Mouse (Mus musculus): ENCODE data around the gene Mcoln3. TPM values are rescaled to one million over a fixed set of nuclear protein-coding genes. Genes with fewer than 3 reads are reported as not detected.

Gene Mcoln3
- polyA plus RNA-seq, 1 experiment from 2014 or later, result 2.5 TPM

GRCm38 (mm10) chr3:146135417-146135816, 18.2 kb downstream of the Mcoln3 start:
- ATAC-seq (ENCODE audit: low FRiP score, low read depth), result no peak
- Histone ChIP-seq H3K9ac (replicated peaks) (no peak overlapping the region), H3K27ac (replicated peaks) (no peak overlapping the region), H3K4me3 (no peak overlapping the region), H3K9me3 (no peaks in the 10 kb centered on the region), H3K27me3 (no peaks in the 10 kb centered on the region), H3K36me3 (no peaks in the 10 kb centered on the region), H3K4me2 (replicated peaks) (no peak overlapping the region), H3K4me1 (no peaks in the 10 kb centered on the region)
- WGBS, result 89% methylated on average over 2 of the region's 2 CpGs

GRCm38 (mm10) chr3:146136422-146136821, 19.2 kb downstream of the Mcoln3 start:
- Histone ChIP-seq H3K4me1 (no peaks in the 10 kb centered on the region), H3K27me3 (no peaks in the 10 kb centered on the region), H3K9ac (replicated peaks) (no peak overlapping the region), H3K27ac (replicated peaks) (no peak overlapping the region), H3K36me3 (no peaks in the 10 kb centered on the region), H3K4me3 (no peak overlapping the region), H3K4me2 (replicated peaks) (no peak overlapping the region), H3K9me3 (no peaks in the 10 kb centered on the region)
- ATAC-seq (ENCODE audit: low FRiP score, low read depth), result 0 out of 2 replicates have a peak, but pooled peaks have one; percentile 16
- WGBS, result 39% methylated on average over 10 of the region's 10 CpGs

- H3K4me1 ChIP-seq, result no peaks in the 10 kb centered on the region
- H3K9ac ChIP-seq (replicated peaks), result no peak overlapping the region
- ATAC-seq (ENCODE audit: low FRiP score, low read depth), result no peak
- H3K27ac ChIP-seq (replicated peaks), result no peak overlapping the region
- no peak overlapping the region for H3K4me3 ChIP-seq
- WGBS, result 94% methylated on average over 7 of the region's 7 CpGs
- H3K9me3 ChIP-seq, result no peaks in the 10 kb centered on the region
- H3K36me3 ChIP-seq, result no peaks in the 10 kb centered on the region
- no peak overlapping the region for H3K4me2 ChIP-seq (replicated peaks)
- no peaks in the 10 kb centered on the region for H3K27me3 ChIP-seq
These were observed 23.0 kb downstream of the Mcoln3 start for GRCm38 (mm10) chr3:146140276-146140675.

- Histone ChIP-seq H3K9ac (replicated peaks) (no peak overlapping the region), H3K4me3 (no peak overlapping the region), H3K9me3 (no peaks in the 10 kb centered on the region), H3K4me2 (replicated peaks) (no peak overlapping the region), H3K4me1 (no peaks in the 10 kb centered on the region), H3K27me3 (peaks cover 3% of the 10 kb centered on the region; the same call in 1 of the 2 replicates), H3K36me3 (no peaks in the 10 kb centered on the region), H3K27ac (replicated peaks) (no peak overlapping the region)
- ATAC-seq (ENCODE audit: low FRiP score, low read depth), result no peak
- 83% methylated on average over 7 of the region's 7 CpGs for WGBS
These were observed 25.3 kb downstream of the Mcoln3 start for GRCm38 (mm10) chr3:146142523-146142922.

- H3K9me3 ChIP-seq, result no peaks in the 10 kb centered on the region
- peaks cover 9% of the 10 kb centered on the region for H3K4me1 ChIP-seq
- peaks cover 26% of the 10 kb centered on the region for H3K27me3 ChIP-seq
- ATAC-seq (ENCODE audit: low FRiP score, low read depth), result no peak
- no peak overlapping the region for H3K4me3 ChIP-seq
- H3K4me2 ChIP-seq (replicated peaks), result no peak overlapping the region
- no peak overlapping the region for H3K9ac ChIP-seq (replicated peaks)
- H3K27ac ChIP-seq (replicated peaks), result no peak overlapping the region
- WGBS, result 58% methylated on average over 5 of the region's 5 CpGs
- H3K36me3 ChIP-seq, result no peaks in the 10 kb centered on the region
These were observed 28.3 kb downstream of the Mcoln3 start for GRCm38 (mm10) chr3:146145501-146145900.

- H3K4me3 ChIP-seq, result no peak overlapping the region
- no peak overlapping the region for H3K9ac ChIP-seq (replicated peaks)
- no peak overlapping the region for H3K27ac ChIP-seq (replicated peaks)
- H3K4me1 ChIP-seq, result peaks cover 11% of the 10 kb centered on the region
- peaks cover 32% of the 10 kb centered on the region for H3K27me3 ChIP-seq
- no peak overlapping the region for H3K4me2 ChIP-seq (replicated peaks)
- no peaks in the 10 kb centered on the region for H3K9me3 ChIP-seq
- 78% methylated on average over 5 of the region's 5 CpGs for WGBS
- no peak for ATAC-seq (ENCODE audit: low FRiP score, low read depth)
- H3K36me3 ChIP-seq, result no peaks in the 10 kb centered on the region
These were observed 28.9 kb downstream of the Mcoln3 start for GRCm38 (mm10) chr3:146146131-146146530.

- Histone ChIP-seq H3K9me3 (no peaks in the 10 kb centered on the region), H3K9ac (replicated peaks) (peak within 1 kb of the TSS; percentile 56), H3K27me3 (peaks cover 53% of the 10 kb centered on the region), H3K4me3 (peak within 1 kb of the TSS; percentile 44), H3K4me2 (replicated peaks) (peak within 1 kb of the TSS; percentile 82), H3K27ac (replicated peaks) (no peak within 1 kb of the TSS), H3K4me1 (peaks cover 15% of the 10 kb centered on the region), H3K36me3 (no peaks in the 10 kb centered on the region)
- peak; percentile 55; the same call in 1 of the 2 replicates for ATAC-seq (ENCODE audit: low FRiP score, low read depth)
- 12% methylated on average over 31 of the region's 34 CpGs for WGBS
These were observed 32.2 kb downstream of the Mcoln3 start, which contains the start of gene Mcoln2 for GRCm38 (mm10) chr3:146149156-146150057. Gene Mcoln2, plus strand, starts transcription at chr3:146149833.

- H3K4me2 ChIP-seq (replicated peaks), result peak overlapping the region; percentile 82
- ATAC-seq (ENCODE audit: low FRiP score, low read depth), result peak; percentile 63
- H3K9ac ChIP-seq (replicated peaks), result peak overlapping the region; percentile 56
- H3K27me3 ChIP-seq, result peaks cover 53% of the 10 kb centered on the region
- H3K4me1 ChIP-seq, result peaks cover 15% of the 10 kb centered on the region
- H3K27ac ChIP-seq (replicated peaks), result no peak overlapping the region
- 1% methylated on average over 26 of the region's 26 CpGs for WGBS
- no peaks in the 10 kb centered on the region for H3K9me3 ChIP-seq
- peak overlapping the region; percentile 44 for H3K4me3 ChIP-seq
- no peaks in the 10 kb centered on the region for H3K36me3 ChIP-seq
These were observed 32.8 kb downstream of the Mcoln3 start for GRCm38 (mm10) chr3:146150058-146150400.

GRCm38 (mm10) chr3:146150560-146150959, 33.3 kb downstream of the Mcoln3 start:
- WGBS, result 31% methylated on average over 11 of the region's 11 CpGs
- Histone ChIP-seq H3K27ac (replicated peaks) (no peak overlapping the region), H3K27me3 (peaks cover 53% of the 10 kb centered on the region), H3K9ac (replicated peaks) (no peak overlapping the region), H3K36me3 (no peaks in the 10 kb centered on the region), H3K4me1 (peaks cover 15% of the 10 kb centered on the region), H3K4me2 (replicated peaks) (peak overlapping the region; percentile 82), H3K4me3 (no peak overlapping the region), H3K9me3 (no peaks in the 10 kb centered on the region)
- ATAC-seq (ENCODE audit: low FRiP score, low read depth), result no peak

- WGBS, result 94% methylated on average over 10 of the region's 10 CpGs
- Histone ChIP-seq H3K27ac (replicated peaks) (no peak overlapping the region), H3K4me2 (replicated peaks) (no peak overlapping the region), H3K9ac (replicated peaks) (no peak overlapping the region), H3K27me3 (peaks cover 56% of the 10 kb centered on the region), H3K9me3 (no peaks in the 10 kb centered on the region), H3K4me1 (peaks cover 15% of the 10 kb centered on the region), H3K4me3 (no peak overlapping the region), H3K36me3 (no peaks in the 10 kb centered on the region)
- ATAC-seq (ENCODE audit: low FRiP score, low read depth), result no peak
These were observed 34.1 kb downstream of the Mcoln3 start for GRCm38 (mm10) chr3:146151328-146151727.

GRCm38 (mm10) chr3:146151755-146152154, 34.5 kb downstream of the Mcoln3 start:
- H3K36me3 ChIP-seq, result no peaks in the 10 kb centered on the region
- H3K4me1 ChIP-seq, result peaks cover 15% of the 10 kb centered on the region
- no peak overlapping the region for H3K4me3 ChIP-seq
- no peaks in the 10 kb centered on the region for H3K9me3 ChIP-seq
- no peak overlapping the region for H3K27ac ChIP-seq (replicated peaks)
- no peak overlapping the region for H3K9ac ChIP-seq (replicated peaks)
- WGBS, result 95% methylated on average over 8 of the region's 8 CpGs
- peaks cover 58% of the 10 kb centered on the region for H3K27me3 ChIP-seq
- H3K4me2 ChIP-seq (replicated peaks), result no peak overlapping the region
- ATAC-seq (ENCODE audit: low FRiP score, low read depth), result no peak

GRCm38 (mm10) chr3:146152348-146152747, 35.1 kb downstream of the Mcoln3 start:
- no peak overlapping the region for H3K27ac ChIP-seq (replicated peaks)
- no peak for ATAC-seq (ENCODE audit: low FRiP score, low read depth)
- no peak overlapping the region for H3K4me3 ChIP-seq
- peaks cover 15% of the 10 kb centered on the region for H3K4me1 ChIP-seq
- H3K4me2 ChIP-seq (replicated peaks), result no peak overlapping the region
- H3K27me3 ChIP-seq, result peaks cover 59% of the 10 kb centered on the region
- 93% methylated on average over 8 of the region's 8 CpGs for WGBS
- H3K9ac ChIP-seq (replicated peaks), result no peak overlapping the region
- H3K36me3 ChIP-seq, result no peaks in the 10 kb centered on the region
- H3K9me3 ChIP-seq, result no peaks in the 10 kb centered on the region

Measured in midbrain, embryonic 12.5 days (tissue).